Mouse (Mus musculus): ENCODE measurements around the gene Bace2. TPM values are rescaled to one million over a fixed set of nuclear protein-coding genes. Genes with fewer than 3 reads are reported as not detected.

The Bace2 gene
- total and polyA plus RNA-seq, 3 experiments, result 0.04 to 0.63 (median 0.46) TPM

- dilution Hi-C loops (cut with MboI; ENCODE audit: extremely low pct_ligation_motif_present, extremely low pct_unique_long_range_greater_than_20kb, low sequenced_read_pairs) (no loop called here), in situ Hi-C loops (cut with MboI; ENCODE audit: low pct_ligation_motif_present, low pct_unique_long_range_greater_than_20kb, low sequenced_read_pairs) (no loop called here)
- TF ChIP-seq JUND (conservative IDR thresholded peaks at IDR 0.05; ENCODE audit: low read depth, low read length), result 0 out of 2 replicates have a peak, but pooled peaks have one; percentile 40
- 0 out of 2 replicates have a peak, but pooled peaks have one; percentile 12 for TF ChIP-seq JUN (IDR thresholded peaks at IDR 0.05; ENCODE audit: insufficient read depth, low read depth, low read length)
- TF ChIP-seq MEF2A (IDR thresholded peaks at IDR 0.05; ENCODE audit: borderline replicate concordance, low read depth, low read length), result no peak
- H3K9ac ChIP-seq (ENCODE audit: insufficient read depth, low read depth), result no peak overlapping the region
- no peaks in the 10 kb centered on the region for H3K79me2 ChIP-seq (replicated peaks; ENCODE audit: control insufficient read depth, extremely low read depth, insufficient read depth, poor library complexity, severe bottlenecking)
- H3K4me2 ChIP-seq (ENCODE audit: insufficient read depth, low read depth, poor library complexity, severe bottlenecking), result no peak overlapping the region
- peaks cover 28 to 55% of the 10 kb centered on the region in 2 experiments for H3K4me1 ChIP-seq (ENCODE audit: control insufficient read depth in 1 of 2, insufficient read depth in 2 of 2)
- no peak overlapping the region for H3K27ac ChIP-seq (ENCODE audit: insufficient read depth, low read depth)
- H3K4me3 ChIP-seq (replicated peaks in 1 of 3; ENCODE audit: low read depth in 2 of 3, low read length in 2 of 3, poor library complexity in 1 of 3), result no peak overlapping the region
- peaks cover 4% of the 10 kb centered on the region for H3K9me3 ChIP-seq (replicated peaks; ENCODE audit: low read length)
- H3K27me3 ChIP-seq (replicated peaks), result no peaks in the 10 kb centered on the region
- DNase-seq (ENCODE audit: extremely low read depth), result peak; percentile 49
- H3K36me3 ChIP-seq (replicated peaks in 1 of 2; ENCODE audit: control insufficient read depth in 1 of 2, insufficient read depth in 1 of 2, low read length in 1 of 2), result peaks cover 0 to 5% of the 10 kb centered on the region in 2 experiments
Measured at GRCm38 (mm10) chr16:97461271-97461670, 104.7 kb downstream of the Bace2 start.

- H3K27me3 ChIP-seq (replicated peaks), result no peaks in the 10 kb centered on the region
- H3K4me3 ChIP-seq (replicated peaks in 1 of 3; ENCODE audit: low read depth in 2 of 3, low read length in 2 of 3, poor library complexity in 1 of 3), result no peak within 1 kb of the TSS
- H3K4me2 ChIP-seq (ENCODE audit: insufficient read depth, low read depth, poor library complexity, severe bottlenecking), result peak within 1 kb of the TSS; percentile 77
- dilution Hi-C loops (cut with MboI; ENCODE audit: extremely low pct_ligation_motif_present, extremely low pct_unique_long_range_greater_than_20kb, low sequenced_read_pairs), result no loop called here
- H3K27ac ChIP-seq (ENCODE audit: insufficient read depth, low read depth), result no peak within 1 kb of the TSS
- TF ChIP-seq MYC (IDR thresholded peaks at IDR 0.05; ENCODE audit: low read depth, low read length) (no peak), SIN3A (IDR thresholded peaks at IDR 0.05; ENCODE audit: low read length) (no peak), ZNF384 (IDR thresholded peaks at IDR 0.05; ENCODE audit: low read depth, low read length) (no peak), CHD1 (IDR thresholded peaks at IDR 0.05; ENCODE audit: low read depth, low read length) (no peak), TCF12 (IDR thresholded peaks at IDR 0.05; ENCODE audit: low read depth, low read length) (peak; percentile 80), ZC3H11A (IDR thresholded peaks at IDR 0.05; ENCODE audit: low read depth, low read length) (no peak), GABPA (IDR thresholded peaks at IDR 0.05; ENCODE audit: insufficient replicate concordance, low read depth, low read length) (no peak), MXI1 (IDR thresholded peaks at IDR 0.05; ENCODE audit: low read depth, low read length) (peak; percentile 44; the same call in 1 of the 2 replicates), ZMIZ1 (IDR thresholded peaks at IDR 0.05; ENCODE audit: low read depth, low read length) (0 out of 2 replicates have a peak, but pooled peaks have one; percentile 24), MAFK (IDR thresholded peaks at IDR 0.05; ENCODE audit: insufficient replicate concordance, low read length) (0 out of 2 replicates have a peak, but pooled peaks have one; percentile 53), RCOR1 (conservative IDR thresholded peaks at IDR 0.05; ENCODE audit: low read depth, low read length) (0 out of 2 replicates have a peak, but pooled peaks have one; percentile 43), CTCF (conservative IDR thresholded peaks at IDR 0.05 in 1 of 2, IDR thresholded peaks at IDR 0.05 in 1 of 2; ENCODE audit: low read depth in 2 of 2, low read length in 2 of 2) (no peak), UBTF (IDR thresholded peaks at IDR 0.05; ENCODE audit: low read depth, low read length) (no peak), ETS1 (conservative IDR thresholded peaks at IDR 0.05; ENCODE audit: low read depth, low read length) (peak; percentile 53), TBP (conservative IDR thresholded peaks at IDR 0.05; ENCODE audit: low read depth, low read length) (peak; percentile 83), KAT2A (IDR thresholded peaks at IDR 0.05; ENCODE audit: insufficient replicate concordance, low read length) (no peak), BHLHE40 (IDR thresholded peaks at IDR 0.05; ENCODE audit: low read depth, low read length) (peak; percentile 60), MAZ (IDR thresholded peaks at IDR 0.05; ENCODE audit: low read depth, low read length) (0 out of 2 replicates have a peak, but pooled peaks have one; percentile 73), USF2 (conservative IDR thresholded peaks at IDR 0.05; ENCODE audit: low read depth, low read length) (no peak), E2F4 (IDR thresholded peaks at IDR 0.05; ENCODE audit: insufficient replicate concordance, low read depth, low read length) (no peak), JUND (conservative IDR thresholded peaks at IDR 0.05; ENCODE audit: low read depth, low read length) (no peak), NELFE (IDR thresholded peaks at IDR 0.05; ENCODE audit: low read depth, low read length) (peak; percentile 63), POLR2A (IDR thresholded peaks at IDR 0.05; ENCODE audit: low read depth, low read length) (peak; percentile 63), EP300 (IDR thresholded peaks at IDR 0.05; ENCODE audit: low read length) (peak; percentile 78), HCFC1 (IDR thresholded peaks at IDR 0.05; ENCODE audit: low read depth, low read length) (no peak), MEF2A (IDR thresholded peaks at IDR 0.05; ENCODE audit: borderline replicate concordance, low read depth, low read length) (peak; percentile 76), SMC3 (IDR thresholded peaks at IDR 0.05; ENCODE audit: low read depth, low read length) (no peak), IRF4 (IDR thresholded peaks at IDR 0.05; ENCODE audit: low read depth, low read length) (peak; percentile 94)
- in situ Hi-C loops (cut with MboI; ENCODE audit: low pct_ligation_motif_present, low pct_unique_long_range_greater_than_20kb, low sequenced_read_pairs), result no loop called here
- H3K4me1 ChIP-seq (ENCODE audit: control insufficient read depth in 1 of 2, insufficient read depth in 2 of 2), result peaks cover 33 to 60% of the 10 kb centered on the region in 2 experiments
- H3K9me3 ChIP-seq (replicated peaks; ENCODE audit: low read length), result no peaks in the 10 kb centered on the region
- H3K36me3 ChIP-seq (replicated peaks in 1 of 2; ENCODE audit: control insufficient read depth in 1 of 2, insufficient read depth in 1 of 2, low read length in 1 of 2), result no peaks in the 10 kb centered on the region
- H3K9ac ChIP-seq (ENCODE audit: insufficient read depth, low read depth), result no peak within 1 kb of the TSS
- H3K79me2 ChIP-seq (replicated peaks; ENCODE audit: control insufficient read depth, extremely low read depth, insufficient read depth, poor library complexity, severe bottlenecking), result no peaks in the 10 kb centered on the region
- peak; percentile 88 for DNase-seq (ENCODE audit: extremely low read depth)
Measured at GRCm38 (mm10) chr16:97462481-97463181, 106.1 kb downstream of the Bace2 start, which contains the start of gene Mx1. Gene Mx1 (minus strand): TSS chr16:97462907.

Data from CH12.LX (cell line).